Mouse (Mus musculus) stomach, embryonic 15.5 days (tissue): ENCODE data around the gene Kdm8. TPM values are rescaled to one million over a fixed set of nuclear protein-coding genes. Genes with fewer than 3 reads are reported as not detected.
"Not testable (repeated sequence)": the region's sequence is repeated elsewhere in the genome, so short reads cannot be mapped to it uniquely, and the experiment has no call there.

Experiments used
- ATAC-seq: fragments of 200-750 bp; cut with Nextera tagmentation; 2 replicates; pipeline ENCODE4 v1.8.0; 2017; ENCODE audit warnings: low read depth, moderate number of reproducible peaks, moderate TSS enrichment; ENCODE audit not compliant: insufficient read depth, low FRiP score
- H3K27ac ChIP-seq: fragments of 300-500 bp; sonication (generic); 2 replicates; pipeline ENCODE4 v1.5.1; 2015; ENCODE audit warnings: mild to moderate bottlenecking, inconsistent platforms
- H3K27me3 ChIP-seq: fragments of 300-500 bp; sonication (generic); replicated peaks from 2 replicates; pipeline ENCODE4 v1.6.1; 2015; ENCODE audit warnings: inconsistent platforms
- H3K36me3 ChIP-seq: fragments of 300-500 bp; sonication (generic); 2 replicates; pipeline ENCODE4 v1.6.1; 2015; ENCODE audit warnings: inconsistent platforms
- H3K4me1 ChIP-seq: fragments of 300-500 bp; sonication (generic); 2 replicates; pipeline ENCODE4 v1.6.1; 2015; ENCODE audit warnings: inconsistent platforms
- H3K4me2 ChIP-seq: fragments of 300-500 bp; sonication (generic); 2 replicates; pipeline ENCODE4 v1.6.1; 2015; ENCODE audit warnings: mild to moderate bottlenecking, inconsistent platforms
- H3K4me3 ChIP-seq: fragments of 300-500 bp; sonication (generic); replicated peaks from 2 replicates; pipeline ENCODE4 v1.5.1; 2015; ENCODE audit warnings: inconsistent platforms
- H3K9ac ChIP-seq: fragments of 300-500 bp; sonication (generic); 2 replicates; pipeline ENCODE4 v1.6.1; 2015; ENCODE audit warnings: inconsistent platforms
- H3K9me3 ChIP-seq: fragments of 300-500 bp; sonication (generic); 2 replicates; pipeline ENCODE4 v1.6.1; 2016; ENCODE audit warnings: inconsistent platforms
- WGBS: fragments of 180-500 bp; shearing (Covaris S2); methylation state at CpG from one replicate; pipeline ENCODE4 v1.1.7; 2015; 5-methylcytosine and 5-hydroxymethylcytosine counted together
- polyA plus RNA-seq: library from polyadenylated mRNA; unstranded; fragments of >200 nt; fragmentation: Nextera tagmentation; extraction: Ambion mirVana; gene quantifications from 2 replicates; pipeline ENCODE4 v1.2.1, GENCODE M21; 2015

Kdm8 gene
- polyA plus RNA-seq, 1 experiment from 2014 or later = 8.8 TPM

GRCm38 (mm10) chr7:125428381-125428780 is 16.1 kb upstream of the Kdm8 start:
- Histone ChIP-seq H3K4me2 (no peak overlapping the region), H3K27me3 (no peaks in the 10 kb centered on the region), H3K9ac (no peak overlapping the region), H3K36me3 (no peaks in the 10 kb centered on the region), H3K4me3 (no peak overlapping the region), H3K9me3 (no peaks in the 10 kb centered on the region), H3K4me1 (no peaks in the 10 kb centered on the region), H3K27ac (no peak overlapping the region)
- no peak for ATAC-seq
- 64% methylated on average over 7 of the region's 7 CpGs for WGBS

- peak; percentile 86; the same call in 1 of the 2 replicates for ATAC-seq
- not testable (repeated sequence) for H3K4me3 ChIP-seq, H3K9me3 ChIP-seq, H3K9ac ChIP-seq, H3K36me3 ChIP-seq, H3K4me1 ChIP-seq, H3K4me2 ChIP-seq, H3K27ac ChIP-seq, H3K27me3 ChIP-seq
- 75% methylated on average over 5 of the region's 5 CpGs for WGBS
Observed at GRCm38 (mm10) chr7:125428816-125429500, 15.5 kb upstream of the Kdm8 start.

- Histone ChIP-seq H3K9ac (no peak overlapping the region), H3K36me3 (no peaks in the 10 kb centered on the region), H3K4me1 (no peaks in the 10 kb centered on the region), H3K27ac (no peak overlapping the region), H3K4me3 (no peak overlapping the region), H3K4me2 (no peak overlapping the region), H3K27me3 (no peaks in the 10 kb centered on the region), H3K9me3 (no peaks in the 10 kb centered on the region)
- ATAC-seq = no peak
- 54% methylated on average over 7 of the region's 7 CpGs for WGBS
Observed at GRCm38 (mm10) chr7:125430170-125430842, 14.2 kb upstream of the Kdm8 start.

DNA sequence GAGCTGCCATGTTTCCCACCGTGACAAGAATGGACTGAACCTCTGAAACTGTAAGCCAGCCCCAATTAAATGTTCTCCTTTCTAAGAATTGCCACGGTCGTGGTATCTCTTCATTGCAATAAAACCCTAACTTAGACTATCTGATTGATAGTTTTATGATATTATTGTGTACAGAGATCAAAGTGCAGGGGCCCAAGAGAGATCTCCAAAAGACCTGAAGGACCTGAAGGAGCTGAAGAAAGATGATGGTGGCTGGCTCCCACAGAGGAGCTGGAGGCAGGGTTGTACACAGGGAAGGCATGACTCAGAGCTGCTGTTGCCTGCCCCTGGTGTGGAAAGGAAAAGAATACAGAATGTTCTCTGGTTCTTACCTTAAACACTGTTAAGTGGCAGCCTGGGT is 10.6 kb upstream of the Kdm8 start:
- no peak overlapping the region for H3K9ac ChIP-seq
- no peak for ATAC-seq
- H3K27ac ChIP-seq = no peak overlapping the region
- H3K4me1 ChIP-seq = no peaks in the 10 kb centered on the region
- H3K27me3 ChIP-seq = no peaks in the 10 kb centered on the region
- H3K4me2 ChIP-seq = no peak overlapping the region
- H3K36me3 ChIP-seq = no peaks in the 10 kb centered on the region
- 83% methylated on average over 3 of the region's 3 CpGs for WGBS
- H3K4me3 ChIP-seq = no peak overlapping the region
- no peaks in the 10 kb centered on the region for H3K9me3 ChIP-seq

GRCm38 (mm10) chr7:125434666-125435290 is 9.7 kb upstream of the Kdm8 start:
- Histone ChIP-seq H3K9ac (no peak overlapping the region), H3K27ac (no peak overlapping the region), H3K36me3 (no peaks in the 10 kb centered on the region), H3K27me3 (no peaks in the 10 kb centered on the region), H3K4me3 (no peak overlapping the region), H3K4me1 (no peaks in the 10 kb centered on the region), H3K9me3 (no peaks in the 10 kb centered on the region), H3K4me2 (no peak overlapping the region)
- 33% methylated on average over 8 of the region's 8 CpGs for WGBS
- no peak for ATAC-seq

GRCm38 (mm10) chr7:125442323-125442722 is 2.2 kb upstream of the Kdm8 start:
- no peak overlapping the region for H3K27ac ChIP-seq
- H3K9me3 ChIP-seq = no peaks in the 10 kb centered on the region
- H3K27me3 ChIP-seq = no peaks in the 10 kb centered on the region
- no peak for ATAC-seq
- H3K4me1 ChIP-seq = peaks cover 6% of the 10 kb centered on the region
- no peak overlapping the region for H3K9ac ChIP-seq
- no peak overlapping the region for H3K4me3 ChIP-seq
- no peaks in the 10 kb centered on the region for H3K36me3 ChIP-seq
- no peak overlapping the region for H3K4me2 ChIP-seq
- WGBS = 57% methylated on average over 4 of the region's 4 CpGs

DNA sequence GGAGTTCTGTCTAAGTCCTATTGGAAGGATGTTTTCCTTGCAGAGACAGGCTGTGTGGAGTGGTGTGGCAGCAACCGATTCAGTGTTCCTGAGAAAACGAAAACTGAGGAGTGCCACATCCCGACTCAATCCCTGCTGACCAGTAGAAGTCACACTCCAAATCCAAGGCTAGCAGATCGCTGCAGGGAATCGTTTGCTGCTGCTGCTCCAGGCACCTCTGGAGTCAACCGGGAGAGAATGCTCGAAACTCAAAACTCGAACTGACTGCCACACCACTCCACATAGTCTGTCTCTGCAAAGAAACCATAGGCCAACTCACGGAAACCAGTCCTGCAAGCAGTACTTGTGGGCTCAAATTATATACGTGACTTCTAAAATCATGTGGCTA is 406 bp upstream of the Kdm8 start:
- H3K4me3 ChIP-seq = peak overlapping the region; percentile 70
- no peak for ATAC-seq

GRCm38 (mm10) chr7:125450678-125451077 is 6.2 kb downstream of the Kdm8 start:
- no peak for ATAC-seq
- H3K9ac ChIP-seq = no peak overlapping the region

More for the DNA sequence above, 406 bp upstream of the Kdm8 start:
- H3K4me2 ChIP-seq = peak overlapping the region; percentile 83
- no peaks in the 10 kb centered on the region for H3K9me3 ChIP-seq
- no peaks in the 10 kb centered on the region for H3K27me3 ChIP-seq
- H3K4me1 ChIP-seq = peaks cover 6% of the 10 kb centered on the region
- 19% methylated on average over 10 of the region's 10 CpGs for WGBS
- no peaks in the 10 kb centered on the region for H3K36me3 ChIP-seq
- H3K9ac ChIP-seq = peak overlapping the region; percentile 58
- peak overlapping the region; percentile 99 for H3K27ac ChIP-seq

GRCm38 (mm10) chr7:125451078-125451477 is 6.6 kb downstream of the Kdm8 start:
- Histone ChIP-seq H3K4me3 (no peak overlapping the region), H3K9ac (no peak overlapping the region), H3K4me2 (no peak overlapping the region), H3K4me1 (no peaks in the 10 kb centered on the region), H3K36me3 (no peaks in the 10 kb centered on the region), H3K27me3 (no peaks in the 10 kb centered on the region), H3K27ac (no peak overlapping the region), H3K9me3 (no peaks in the 10 kb centered on the region)
- 69% methylated on average over 2 of the region's 2 CpGs for WGBS
- no peak for ATAC-seq

More at GRCm38 (mm10) chr7:125450678-125451077, 6.2 kb downstream of the Kdm8 start:
- H3K4me1 ChIP-seq = peaks cover under 1% of the 10 kb centered on the region
- 91% methylated on average over 1 of the region's 1 CpGs for WGBS
- no peak overlapping the region for H3K4me3 ChIP-seq
- no peaks in the 10 kb centered on the region for H3K9me3 ChIP-seq
- H3K27ac ChIP-seq = no peak overlapping the region
- H3K4me2 ChIP-seq = no peak overlapping the region
- no peaks in the 10 kb centered on the region for H3K36me3 ChIP-seq
- no peaks in the 10 kb centered on the region for H3K27me3 ChIP-seq

DNA sequence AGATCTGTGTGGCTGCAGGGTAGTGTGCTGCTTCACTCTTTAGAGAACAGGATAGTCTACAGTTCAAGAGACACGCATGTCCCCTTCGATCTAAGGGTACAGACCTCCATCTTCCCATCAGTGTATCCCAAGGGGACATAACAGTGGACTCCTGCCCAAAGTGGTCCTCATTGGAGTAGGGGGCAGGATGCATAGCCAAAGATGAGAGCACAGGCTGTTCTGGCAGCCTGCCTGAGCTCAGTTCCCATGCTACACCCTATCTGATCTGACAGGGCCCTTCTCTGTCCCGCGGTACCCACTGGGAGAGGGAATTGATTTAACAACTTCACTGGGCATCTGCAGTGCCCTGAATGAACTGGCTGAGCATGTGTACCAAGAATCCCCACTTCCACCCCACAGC is 9.2 kb downstream of the Kdm8 start:
- Histone ChIP-seq H3K9ac (no peak overlapping the region), H3K9me3 (no peaks in the 10 kb centered on the region), H3K4me2 (no peak overlapping the region), H3K36me3 (no peaks in the 10 kb centered on the region), H3K27me3 (no peaks in the 10 kb centered on the region), H3K4me3 (no peak overlapping the region), H3K4me1 (no peaks in the 10 kb centered on the region), H3K27ac (no peak overlapping the region)
- ATAC-seq = no peak
- 97% methylated on average over 4 of the region's 4 CpGs for WGBS

DNA sequence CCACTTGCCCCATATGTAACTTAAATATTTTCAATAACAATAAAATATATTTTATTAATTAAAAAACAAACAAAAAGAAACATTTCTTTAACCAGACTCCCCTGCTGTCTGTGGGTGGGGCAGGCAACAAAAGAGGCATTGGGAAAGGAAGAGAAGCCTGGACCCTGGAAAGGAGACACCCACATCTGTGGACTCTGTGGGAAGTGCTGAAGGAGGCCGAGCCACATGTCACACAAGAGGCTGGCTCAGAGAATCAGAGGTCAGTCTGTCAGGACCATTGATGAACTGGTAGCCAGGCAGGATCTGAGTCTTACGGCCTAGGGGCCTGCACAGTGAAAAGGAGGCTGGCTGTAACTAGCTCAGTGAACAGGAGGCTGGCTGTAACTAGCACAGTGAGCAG is 17.7 kb downstream of the Kdm8 start:
- no peak overlapping the region for H3K9ac ChIP-seq
- H3K4me1 ChIP-seq = no peaks in the 10 kb centered on the region
- H3K4me3 ChIP-seq = no peak overlapping the region
- no peaks in the 10 kb centered on the region for H3K27me3 ChIP-seq
- no peak overlapping the region for H3K4me2 ChIP-seq
- 62% methylated on average over 2 of the region's 2 CpGs for WGBS
- ATAC-seq = no peak
- peaks cover 12% of the 10 kb centered on the region; the same call in 1 of the 2 replicates for H3K36me3 ChIP-seq
- H3K27ac ChIP-seq = no peak overlapping the region
- H3K9me3 ChIP-seq = no peaks in the 10 kb centered on the region

GRCm38 (mm10) chr7:125469937-125470336 is 25.5 kb downstream of the Kdm8 start:
- no peaks in the 10 kb centered on the region for H3K9me3 ChIP-seq
- no peak overlapping the region for H3K27ac ChIP-seq
- ATAC-seq = no peak
- no peaks in the 10 kb centered on the region for H3K27me3 ChIP-seq
- no peak overlapping the region for H3K4me2 ChIP-seq
- no peak overlapping the region for H3K4me3 ChIP-seq
- no peak overlapping the region for H3K9ac ChIP-seq
- peaks cover 44% of the 10 kb centered on the region for H3K36me3 ChIP-seq
- peaks cover 10% of the 10 kb centered on the region for H3K4me1 ChIP-seq
- 28% methylated on average over 5 of the region's 5 CpGs for WGBS
